ENCODE assay signal across 8 mouse cellular contexts in genomic region chr3:130803591-130804326, GRCm38 (mm10).
DNase-seq lines count a peak whose midpoint lies in the region; ATAC-seq lines count a peak whose summit lies in the region.

No protein-coding gene starts in this region.

- H3K9me3 ChIP-seq in hindbrain, embryonic 14.5 days (ENCODE audit: control insufficient read depth, low read length), result no peaks in the 10 kb centered on the region
- H3K9me3 ChIP-seq in hindbrain, embryonic 12.5 days (replicated peaks), result no peaks in the 10 kb centered on the region; the same call in 1 of the 2 replicates
- H3K9me3 ChIP-seq in embryonic facial prominence, embryonic 15.5 days (replicated peaks), result no peaks in the 10 kb centered on the region
- no peaks in the 10 kb centered on the region for H3K9me3 ChIP-seq in midbrain, embryonic 16.5 days (replicated peaks; ENCODE audit: control insufficient read depth, low read length, poor library complexity, severe bottlenecking)

- no peaks in the 10 kb centered on the region for H3K27me3 ChIP-seq in hindbrain, embryonic 14.5 days (ENCODE audit: control insufficient read depth, insufficient read depth, low read length)
- no peaks in the 10 kb centered on the region for H3K27me3 ChIP-seq in hindbrain, embryonic 12.5 days
- H3K27me3 ChIP-seq in embryonic facial prominence, embryonic 15.5 days, result no peaks in the 10 kb centered on the region
- no peaks in the 10 kb centered on the region for H3K27me3 ChIP-seq in midbrain, embryonic 16.5 days (ENCODE audit: control insufficient read depth, insufficient read depth, low read depth, low read length)

- WGBS in hindbrain, embryonic 14.5 days, result 70% methylated on average over 12 of the region's 12 CpGs
- WGBS in hindbrain, embryonic 12.5 days, result 59% methylated on average over 12 of the region's 12 CpGs
- 28% methylated on average over 12 of the region's 12 CpGs for WGBS in embryonic facial prominence, embryonic 15.5 days
- 53% methylated on average over 12 of the region's 12 CpGs for WGBS in midbrain, embryonic 16.5 days

- H3K27ac ChIP-seq in hindbrain, embryonic 14.5 days, result no peak overlapping the region
- no peak overlapping the region for H3K27ac ChIP-seq in hindbrain, embryonic 12.5 days
- no peak overlapping the region for H3K27ac ChIP-seq in embryonic facial prominence, embryonic 15.5 days (replicated peaks)
- H3K27ac ChIP-seq in midbrain, embryonic 16.5 days (ENCODE audit: low read length), result peak overlapping the region; percentile 43; the same call in 1 of the 2 replicates

- no peak overlapping the region for H3K4me3 ChIP-seq in hindbrain, embryonic 14.5 days (replicated peaks; ENCODE audit: low read length)
- no peak overlapping the region for H3K4me3 ChIP-seq in hindbrain, embryonic 12.5 days
- H3K4me3 ChIP-seq in embryonic facial prominence, embryonic 15.5 days (replicated peaks), result no peak overlapping the region
- no peak overlapping the region for H3K4me3 ChIP-seq in midbrain, embryonic 16.5 days (ENCODE audit: low read depth, low read length)

- ATAC-seq in hindbrain, embryonic 14.5 days (ENCODE audit: low FRiP score), result no peak
- no peak for ATAC-seq in hindbrain, embryonic 12.5 days (ENCODE audit: low FRiP score)
- ATAC-seq in embryonic facial prominence, embryonic 15.5 days (ENCODE audit: insufficient number of reproducible peaks, low FRiP score, low TSS enrichment, low read depth), result no peak
- ATAC-seq in midbrain, embryonic 16.5 days, result peak; percentile 36; the same call in 1 of the 2 replicates

- H3K4me1 ChIP-seq in hindbrain, embryonic 14.5 days (replicated peaks; ENCODE audit: control insufficient read depth, insufficient read depth, low read length), result no peaks in the 10 kb centered on the region
- H3K4me1 ChIP-seq in hindbrain, embryonic 12.5 days, result 0 out of 2 replicates have a peak, but pooled peaks cover 8% of the 10 kb centered on the region
- peaks cover 11% of the 10 kb centered on the region for H3K4me1 ChIP-seq in embryonic facial prominence, embryonic 15.5 days
- peaks cover 6% of the 10 kb centered on the region; the same call in 1 of the 2 replicates for H3K4me1 ChIP-seq in midbrain, embryonic 16.5 days (ENCODE audit: control insufficient read depth, insufficient read depth, low read length)

- H3K36me3 ChIP-seq in hindbrain, embryonic 14.5 days (replicated peaks; ENCODE audit: control insufficient read depth, insufficient read depth), result no peaks in the 10 kb centered on the region
- H3K36me3 ChIP-seq in hindbrain, embryonic 12.5 days, result no peaks in the 10 kb centered on the region
- H3K36me3 ChIP-seq in embryonic facial prominence, embryonic 15.5 days, result no peaks in the 10 kb centered on the region
- H3K36me3 ChIP-seq in midbrain, embryonic 16.5 days (ENCODE audit: control insufficient read depth, insufficient read depth, low read length), result no peaks in the 10 kb centered on the region

- DNase-seq in hindbrain, embryonic 14.5 days (ENCODE audit: low spot score), result peak; percentile 33
- peak; percentile 53 for DNase-seq in T-cell, adult 2 months (ENCODE audit: low spot score)
- no peak for DNase-seq in Muller cell, postnatal 12 days (ENCODE audit: inconsistent ontology term)
- DNase-seq in cerebellum, adult 18-20 months, result no peak
- no peak for DNase-seq in urinary bladder, postnatal 25 days (ENCODE audit: low spot score)

- no peak overlapping the region for H3K4me2 ChIP-seq in hindbrain, embryonic 14.5 days (replicated peaks)
- H3K4me2 ChIP-seq in hindbrain, embryonic 12.5 days (replicated peaks), result no peak overlapping the region
- 0 out of 2 replicates have a peak overlapping the region, but pooled peaks have one; percentile 2 for H3K4me2 ChIP-seq in embryonic facial prominence, embryonic 15.5 days (replicated peaks)
- H3K4me2 ChIP-seq in midbrain, embryonic 16.5 days (ENCODE audit: low read length), result no peak overlapping the region; the same call in 1 of the 2 replicates

- no peak overlapping the region for H3K9ac ChIP-seq in hindbrain, embryonic 14.5 days
- no peak overlapping the region for H3K9ac ChIP-seq in hindbrain, embryonic 12.5 days
- H3K9ac ChIP-seq in embryonic facial prominence, embryonic 15.5 days, result no peak overlapping the region
- H3K9ac ChIP-seq in midbrain, embryonic 16.5 days (ENCODE audit: low read depth, low read length), result no peak overlapping the region

Comparison
In these comparisons a context has a peak if more than half of its experiments do, and no peak if none do; other contexts are left out.
1. DNase-seq: peak in hindbrain, embryonic 14.5 days (single experiment) and T-cell, adult 2 months (single experiment); none in Muller cell, postnatal 12 days (single experiment), cerebellum, adult 18-20 months (0 of 2) and urinary bladder, postnatal 25 days (single experiment).